Mouse (Mus musculus) ES-E14 (cell line): ENCODE results near the gene Washc1.
"Not testable (repeated sequence)": the region's sequence is repeated elsewhere in the genome, so short reads cannot be mapped to it uniquely, and the experiment has no call there.

Source experiments
- CHD2 ChIP-seq: IDR thresholded peaks from 2 replicates; pipeline ENCODE4 v1.6.1; 2014; ENCODE audit warnings: mild to moderate bottlenecking, low read depth, low read length, inconsistent platforms
- HCFC1 ChIP-seq: IDR thresholded peaks from 2 replicates; pipeline ENCODE4 v1.6.1; 2012; ENCODE audit warnings: low read length, inconsistent platforms, borderline replicate concordance; ENCODE audit not compliant: insufficient read depth
- ZC3H11A ChIP-seq: IDR thresholded peaks from 2 replicates; pipeline ENCODE4 v1.6.1; 2012; ENCODE audit warnings: low read depth, mild to moderate bottlenecking, inconsistent platforms, low read length, borderline replicate concordance
- ZNF384 ChIP-seq: IDR thresholded peaks from 2 replicates; pipeline ENCODE4 v1.6.1; 2012; ENCODE audit warnings: low read depth, low read length, inconsistent platforms

- not testable (repeated sequence) for TF ChIP-seq HCFC1, ZNF384, ZC3H11A, CHD2
Observed at GRCm38 (mm10) chr17:66167141-66167540, 55.8 kb downstream of the Washc1 start.
